Mouse (Mus musculus): Measurements from ENCODE around the gene Igdcc3. TPM values are rescaled to one million over a fixed set of nuclear protein-coding genes. Genes with fewer than 3 reads are reported as not detected.

Gene Igdcc3
- total and polyA plus RNA-seq, 3 experiments: 0.21 to 0.26 TPM; not detected in 1

DNA sequence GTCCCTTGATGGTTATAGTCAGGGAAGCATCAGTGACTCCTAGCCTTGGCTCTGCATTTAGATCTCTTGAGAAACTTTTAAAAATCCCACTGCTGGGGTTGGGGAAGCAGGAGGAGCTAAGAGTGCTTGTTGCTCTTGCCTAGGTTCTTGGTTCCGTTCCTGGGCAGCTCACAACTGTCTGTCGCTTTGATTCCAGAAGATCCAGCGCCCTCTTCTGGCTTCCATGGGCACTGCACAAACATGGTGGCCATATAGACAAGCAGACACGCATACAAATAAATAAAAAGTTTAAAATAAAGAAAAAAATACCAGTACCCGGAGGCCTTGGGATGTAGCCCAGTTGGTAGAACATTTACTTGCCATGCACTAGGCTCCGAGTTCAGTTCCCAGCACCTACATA, 89.3 kb downstream of the Igdcc3 start:
- dilution Hi-C loops (cut with MboI; ENCODE audit: extremely low pct_ligation_motif_present, extremely low pct_unique_long_range_greater_than_20kb, low sequenced_read_pairs): no loop called here
- Histone ChIP-seq H3K36me3 (replicated peaks in 1 of 2; ENCODE audit: control insufficient read depth in 1 of 2, insufficient read depth in 1 of 2, low read length in 1 of 2) (peaks cover 2 to 3% of the 10 kb centered on the region in 2 experiments), H3K27ac (ENCODE audit: insufficient read depth, low read depth) (no peak overlapping the region), H3K4me3 (replicated peaks in 1 of 3; ENCODE audit: low read depth in 2 of 3, low read length in 2 of 3, poor library complexity in 1 of 3) (no peak overlapping the region), H3K9ac (ENCODE audit: insufficient read depth, low read depth) (no peak overlapping the region), H3K4me2 (ENCODE audit: insufficient read depth, low read depth, poor library complexity, severe bottlenecking) (no peak overlapping the region), H3K79me2 (replicated peaks; ENCODE audit: control insufficient read depth, extremely low read depth, insufficient read depth, poor library complexity, severe bottlenecking) (no peaks in the 10 kb centered on the region), H3K4me1 (ENCODE audit: control insufficient read depth in 1 of 2, insufficient read depth in 2 of 2) (peaks cover 6 to 13% of the 10 kb centered on the region in 2 experiments), H3K27me3 (replicated peaks) (no peaks in the 10 kb centered on the region), H3K9me3 (replicated peaks; ENCODE audit: low read length) (no peaks in the 10 kb centered on the region)
- in situ Hi-C loops (cut with MboI; ENCODE audit: low pct_ligation_motif_present, low pct_unique_long_range_greater_than_20kb, low sequenced_read_pairs): no loop called here
- no peak for DNase-seq (ENCODE audit: extremely low read depth)
- no peak for TF ChIP-seq NRF1 (IDR thresholded peaks at IDR 0.05; ENCODE audit: low read depth, low read length)
- TF ChIP-seq UBTF (IDR thresholded peaks at IDR 0.05; ENCODE audit: low read depth, low read length): no peak
- TF ChIP-seq CTCF (conservative IDR thresholded peaks at IDR 0.05 in 1 of 2, IDR thresholded peaks at IDR 0.05 in 1 of 2; ENCODE audit: low read depth in 2 of 2, low read length in 2 of 2): peak; percentile 13 to 45; a peak in 2 of 4 replicates
- no peak for TF ChIP-seq NELFE (IDR thresholded peaks at IDR 0.05; ENCODE audit: low read depth, low read length)

DNA sequence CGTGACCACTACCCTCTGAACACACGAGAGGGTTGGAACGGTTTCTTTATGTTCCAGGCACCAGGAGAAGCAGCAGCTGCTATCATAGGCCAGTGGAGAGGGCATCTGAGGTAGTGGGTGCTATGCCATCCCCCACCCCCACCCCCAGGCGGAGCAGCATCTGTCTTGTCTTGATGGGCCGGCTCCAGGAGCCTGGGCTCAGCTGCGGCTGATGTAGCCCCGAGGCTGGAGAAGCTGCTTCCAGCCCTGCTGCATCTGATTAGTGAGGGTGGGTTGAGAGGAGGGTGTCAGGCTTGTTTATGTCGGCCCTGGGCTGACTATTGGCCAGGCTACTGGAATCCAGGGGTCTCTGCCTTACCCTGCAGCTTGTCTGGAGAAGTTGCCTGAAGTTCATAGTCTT, 90.3 kb downstream of the Igdcc3 start:
- no peak overlapping the region for H3K27ac ChIP-seq (ENCODE audit: insufficient read depth, low read depth)
- H3K4me3 ChIP-seq (replicated peaks in 1 of 3; ENCODE audit: low read depth in 2 of 3, low read length in 2 of 3, poor library complexity in 1 of 3): no peak overlapping the region
- dilution Hi-C loops (cut with MboI; ENCODE audit: extremely low pct_ligation_motif_present, extremely low pct_unique_long_range_greater_than_20kb, low sequenced_read_pairs) (no loop called here), in situ Hi-C loops (cut with MboI; ENCODE audit: low pct_ligation_motif_present, low pct_unique_long_range_greater_than_20kb, low sequenced_read_pairs) (no loop called here)
- no peak for DNase-seq (ENCODE audit: extremely low read depth)
- TF ChIP-seq USF1 (IDR thresholded peaks at IDR 0.05; ENCODE audit: low read depth, low read length): no peak
- TF ChIP-seq TBP (conservative IDR thresholded peaks at IDR 0.05; ENCODE audit: low read depth, low read length): no peak
- no peak for TF ChIP-seq JUN (IDR thresholded peaks at IDR 0.05; ENCODE audit: insufficient read depth, low read depth, low read length)
- no peak for TF ChIP-seq SIN3A (IDR thresholded peaks at IDR 0.05; ENCODE audit: low read length)
- TF ChIP-seq GABPA (IDR thresholded peaks at IDR 0.05; ENCODE audit: insufficient replicate concordance, low read depth, low read length): no peak
- TF ChIP-seq CTCF (conservative IDR thresholded peaks at IDR 0.05 in 1 of 2, IDR thresholded peaks at IDR 0.05 in 1 of 2; ENCODE audit: low read depth in 2 of 2, low read length in 2 of 2): no peak
- TF ChIP-seq HCFC1 (IDR thresholded peaks at IDR 0.05; ENCODE audit: low read depth, low read length): no peak
- TF ChIP-seq MAX (IDR thresholded peaks at IDR 0.05; ENCODE audit: low read length): no peak
- no peak for TF ChIP-seq POLR2A (IDR thresholded peaks at IDR 0.05; ENCODE audit: low read depth, low read length)
- no peaks in the 10 kb centered on the region for H3K27me3 ChIP-seq (replicated peaks)
- H3K9me3 ChIP-seq (replicated peaks; ENCODE audit: low read length): no peaks in the 10 kb centered on the region
- no peak overlapping the region for H3K9ac ChIP-seq (ENCODE audit: insufficient read depth, low read depth)
- H3K4me1 ChIP-seq (ENCODE audit: control insufficient read depth in 1 of 2, insufficient read depth in 2 of 2): peaks cover 6 to 13% of the 10 kb centered on the region in 2 experiments
- no peak overlapping the region for H3K4me2 ChIP-seq (ENCODE audit: insufficient read depth, low read depth, poor library complexity, severe bottlenecking)
- H3K79me2 ChIP-seq (replicated peaks; ENCODE audit: control insufficient read depth, extremely low read depth, insufficient read depth, poor library complexity, severe bottlenecking): no peaks in the 10 kb centered on the region
- peaks cover 2 to 3% of the 10 kb centered on the region in 2 experiments for H3K36me3 ChIP-seq (replicated peaks in 1 of 2; ENCODE audit: control insufficient read depth in 1 of 2, insufficient read depth in 1 of 2, low read length in 1 of 2)

DNA sequence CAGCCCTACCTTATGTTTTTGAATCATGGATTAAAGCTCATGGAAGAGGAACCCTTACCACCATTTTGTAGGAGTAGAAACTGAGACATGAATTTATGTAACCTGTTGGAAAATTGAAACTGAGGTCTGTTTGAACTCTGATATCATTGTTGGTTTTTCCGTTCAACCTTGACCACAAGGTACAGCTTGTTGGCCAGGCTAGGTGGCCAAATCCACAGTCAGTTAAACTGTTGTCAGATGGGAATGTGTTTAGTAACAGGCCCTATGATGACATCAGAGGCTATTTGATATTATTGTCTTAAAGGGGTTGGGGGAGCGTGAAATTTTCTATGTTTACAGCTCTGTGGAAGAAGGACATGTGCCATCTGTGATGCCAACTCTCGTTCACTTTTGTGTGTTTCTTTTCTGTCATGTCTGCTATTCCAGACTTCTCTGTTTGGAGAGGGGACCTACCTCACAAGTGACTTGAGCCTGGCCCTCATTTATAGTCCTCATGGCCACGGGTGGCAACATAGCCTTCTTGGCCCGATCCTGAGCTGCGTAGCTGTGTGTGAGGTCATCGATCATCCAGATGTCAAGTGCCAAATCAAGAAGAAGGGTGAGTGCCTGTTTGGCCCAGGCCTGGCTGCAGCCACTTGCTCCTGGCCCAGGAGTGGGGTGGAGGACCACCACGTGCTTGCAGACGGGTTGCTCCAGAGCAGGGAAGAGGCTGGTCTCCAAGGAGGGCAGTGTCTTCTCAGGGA, 92.4 kb downstream of the Igdcc3 start:
- dilution Hi-C loops (cut with MboI; ENCODE audit: extremely low pct_ligation_motif_present, extremely low pct_unique_long_range_greater_than_20kb, low sequenced_read_pairs) (no loop called here), in situ Hi-C loops (cut with MboI; ENCODE audit: low pct_ligation_motif_present, low pct_unique_long_range_greater_than_20kb, low sequenced_read_pairs) (no loop called here)
- peaks cover 6 to 13% of the 10 kb centered on the region in 2 experiments for H3K4me1 ChIP-seq (ENCODE audit: control insufficient read depth in 1 of 2, insufficient read depth in 2 of 2)
- H3K79me2 ChIP-seq (replicated peaks; ENCODE audit: control insufficient read depth, extremely low read depth, insufficient read depth, poor library complexity, severe bottlenecking): no peaks in the 10 kb centered on the region
- no peak overlapping the region for H3K27ac ChIP-seq (ENCODE audit: insufficient read depth, low read depth)
- H3K4me3 ChIP-seq (replicated peaks in 1 of 3; ENCODE audit: low read depth in 2 of 3, low read length in 2 of 3, poor library complexity in 1 of 3): no peak overlapping the region
- H3K36me3 ChIP-seq (replicated peaks in 1 of 2; ENCODE audit: control insufficient read depth in 1 of 2, insufficient read depth in 1 of 2, low read length in 1 of 2): peaks cover 3 to 4% of the 10 kb centered on the region in 2 experiments
- no peak for DNase-seq (ENCODE audit: extremely low read depth)
- no peaks in the 10 kb centered on the region for H3K9me3 ChIP-seq (replicated peaks; ENCODE audit: low read length)
- H3K9ac ChIP-seq (ENCODE audit: insufficient read depth, low read depth): no peak overlapping the region
- H3K4me2 ChIP-seq (ENCODE audit: insufficient read depth, low read depth, poor library complexity, severe bottlenecking): no peak overlapping the region
- TF ChIP-seq ZNF384 (IDR thresholded peaks at IDR 0.05; ENCODE audit: low read depth, low read length) (no peak), MAFK (IDR thresholded peaks at IDR 0.05; ENCODE audit: insufficient replicate concordance, low read length) (no peak), JUN (IDR thresholded peaks at IDR 0.05; ENCODE audit: insufficient read depth, low read depth, low read length) (no peak), ZC3H11A (IDR thresholded peaks at IDR 0.05; ENCODE audit: low read depth, low read length) (no peak), IRF4 (IDR thresholded peaks at IDR 0.05; ENCODE audit: low read depth, low read length) (no peak), CHD1 (IDR thresholded peaks at IDR 0.05; ENCODE audit: low read depth, low read length) (no peak), BHLHE40 (IDR thresholded peaks at IDR 0.05; ENCODE audit: low read depth, low read length) (no peak), E2F4 (IDR thresholded peaks at IDR 0.05; ENCODE audit: insufficient replicate concordance, low read depth, low read length) (no peak), USF1 (IDR thresholded peaks at IDR 0.05; ENCODE audit: low read depth, low read length) (no peak), NELFE (IDR thresholded peaks at IDR 0.05; ENCODE audit: low read depth, low read length) (no peak), NRF1 (IDR thresholded peaks at IDR 0.05; ENCODE audit: low read depth, low read length) (no peak), UBTF (IDR thresholded peaks at IDR 0.05; ENCODE audit: low read depth, low read length) (no peak), MAZ (IDR thresholded peaks at IDR 0.05; ENCODE audit: low read depth, low read length) (no peak), RCOR1 (conservative IDR thresholded peaks at IDR 0.05; ENCODE audit: low read depth, low read length) (no peak), SMC3 (IDR thresholded peaks at IDR 0.05; ENCODE audit: low read depth, low read length) (no peak), TBP (conservative IDR thresholded peaks at IDR 0.05; ENCODE audit: low read depth, low read length) (no peak), HCFC1 (IDR thresholded peaks at IDR 0.05; ENCODE audit: low read depth, low read length) (no peak)
- H3K27me3 ChIP-seq (replicated peaks): no peaks in the 10 kb centered on the region

Measured in CH12.LX (cell line).